Mouse (Mus musculus) left cerebral cortex, adult 6 months (tissue): ENCODE measurements around the gene Otud1. TPM values are rescaled to one million over a fixed set of nuclear protein-coding genes. Genes with fewer than 3 reads are reported as not detected.

Experiments used
- long read RNA-seq, 2 experiments: library from polyadenylated mRNA; unstranded; transcript quantifications; one replicate each; pipeline ENCODE4 v2.0.0; 2019 to 2020
- polyA plus RNA-seq: library from polyadenylated mRNA; unstranded; fragments of <200 nt; fragmentation: Nextera tagmentation; gene quantifications from 2 replicates; pipeline ENCODE4 v1.2.3, GENCODE M21; 2021

The Otud1 gene
- polyA plus RNA-seq: 3.8 and 19.2 TPM in 2 replicates
- long read RNA-seq, experiment 1, transcript Otud1-201 (1 exons, 2,832 nt): major isoform, 20 of 20 reads
- long read RNA-seq, experiment 1, partial matches to known transcripts: 0 of 20 reads
- long read RNA-seq, experiment 1, other reads (novel, unspliced or antisense): 0 of 20 reads
- long read RNA-seq, experiment 2, transcript Otud1-201 (1 exons, 2,832 nt): major isoform, 13 of 13 reads
- long read RNA-seq, experiment 2, partial matches to known transcripts: 0 of 13 reads
- long read RNA-seq, experiment 2, other reads (novel, unspliced or antisense): 0 of 13 reads

DNA sequence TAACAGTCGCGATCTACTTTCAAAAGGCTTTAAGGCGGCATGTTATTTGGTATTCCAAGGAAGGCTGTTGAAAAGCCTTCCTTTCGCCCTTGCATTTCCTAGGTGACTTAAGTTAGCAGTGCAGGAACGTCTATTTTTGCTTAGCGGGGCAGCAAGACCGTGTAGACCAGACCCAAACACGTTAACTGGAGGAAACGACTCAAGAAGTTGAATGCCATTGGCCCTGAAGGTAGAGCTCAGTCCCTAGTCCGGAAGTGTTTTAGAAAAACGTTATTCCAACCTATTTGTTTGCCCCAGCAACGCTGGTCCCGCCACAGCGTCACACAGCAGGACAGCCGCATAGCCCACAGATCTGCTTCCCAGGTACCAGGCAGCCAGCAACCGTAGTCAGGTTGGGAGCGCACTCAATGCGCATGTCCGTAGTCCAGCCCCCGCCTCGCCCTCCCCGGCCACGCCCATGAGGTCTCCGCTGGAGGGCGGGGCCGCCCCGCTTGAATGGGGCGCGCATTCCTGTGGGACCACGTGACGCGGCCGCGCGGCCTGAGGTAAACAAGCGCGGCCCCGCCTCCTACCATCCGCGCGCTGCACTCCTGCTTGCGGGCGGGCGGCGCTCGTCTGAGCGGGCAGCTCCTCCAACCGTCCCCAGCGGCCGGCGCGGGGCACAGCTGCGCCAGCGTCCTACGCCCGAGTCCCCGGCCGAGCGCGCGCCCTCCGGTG is at the start of gene Otud1:
Otud1 (plus strand) TSS at position 595 of the 717 bp plus-strand sequence.

Other genes starting within 250 kb of the Otud1 start
- not detected in 2 replicates for gene Ptf1a, start 212.1 kb upstream of the Otud1 start, polyA plus RNA-seq
- gene 4921504E06Rik, start 103.8 kb upstream of the Otud1 start, polyA plus RNA-seq: not detected in 2 replicates